Mouse (Mus musculus) lung, postnatal 0 days (tissue): ENCODE measurements at regions not wholly inside any gene's neighbourhood (a gene's known extent, or its start where the extent isn't known, plus 50 kb on each side); places are given as distances from the start of the nearest gene placed in this dataset.

ENCODE experiments used
- ATAC-seq: fragments of 200-750 bp; cut with Nextera tagmentation; 2 replicates; pipeline ENCODE4 v1.8.0; 2017; ENCODE audit warnings: moderate library complexity
- DNase-seq: peaks from one replicate; pipeline ENCODE4 v3.0.0-alpha.2; 2016; ENCODE audit warnings: low spot score
- H3K27ac ChIP-seq: fragments of 300-500 bp; sonication (generic); 2 replicates; pipeline ENCODE4 v1.5.1; 2014; ENCODE audit warnings: antibody characterized with exemption, mild to moderate bottlenecking, low read length, mixed read lengths
- H3K27me3 ChIP-seq: fragments of 300-500 bp; sonication (generic); replicated peaks from 2 replicates; pipeline ENCODE4 v1.6.1; 2014; ENCODE audit warnings: low read length, mixed read lengths; ENCODE audit not compliant: insufficient read depth
- H3K36me3 ChIP-seq: fragments of 300-500 bp; sonication (generic); 2 replicates; pipeline ENCODE4 v1.6.1; 2014; ENCODE audit warnings: low read length, mixed read lengths; ENCODE audit not compliant: insufficient read depth
- H3K4me1 ChIP-seq: fragments of 300-500 bp; sonication (generic); 2 replicates; pipeline ENCODE4 v1.6.1; 2014; ENCODE audit warnings: antibody characterized with exemption, low read depth, low read length, mixed read lengths; ENCODE audit not compliant: insufficient read depth
- H3K4me2 ChIP-seq: fragments of 300-500 bp; sonication (generic); replicated peaks from 2 replicates; pipeline ENCODE4 v1.6.1; 2014; ENCODE audit warnings: low read depth, mild to moderate bottlenecking, low read length, moderate library complexity, mixed read lengths
- H3K4me3 ChIP-seq: fragments of 300-500 bp; sonication (generic); 2 replicates; pipeline ENCODE4 v1.5.1; 2014; ENCODE audit warnings: low read depth, low read length
- H3K9ac ChIP-seq: fragments of 300-500 bp; sonication (generic); replicated peaks from 2 replicates; pipeline ENCODE4 v1.6.1; 2014; ENCODE audit warnings: low read depth, mild to moderate bottlenecking
- H3K9me3 ChIP-seq: fragments of 300-500 bp; sonication (generic); 2 replicates; pipeline ENCODE4 v1.6.1; 2016; ENCODE audit warnings: low read length, mixed read lengths
- CTCF ChIP-seq: IDR thresholded peaks from 2 replicates; pipeline ENCODE4 v1.5.1; 2016; ENCODE audit warnings: antibody characterized with exemption, mild to moderate bottlenecking
- EP300 ChIP-seq: IDR thresholded peaks from 2 replicates; pipeline ENCODE4 v1.6.1; 2016; ENCODE audit warnings: antibody characterized with exemption, mild to moderate bottlenecking, control low read depth
- WGBS: fragments of 180-500 bp; shearing (Covaris S2); extraction: QIAGEN DNeasy Blood & Tissue Kit; methylation state at CpG from one replicate; pipeline ENCODE4 v1.1.7; 2014; 5-methylcytosine and 5-hydroxymethylcytosine counted together

DNA sequence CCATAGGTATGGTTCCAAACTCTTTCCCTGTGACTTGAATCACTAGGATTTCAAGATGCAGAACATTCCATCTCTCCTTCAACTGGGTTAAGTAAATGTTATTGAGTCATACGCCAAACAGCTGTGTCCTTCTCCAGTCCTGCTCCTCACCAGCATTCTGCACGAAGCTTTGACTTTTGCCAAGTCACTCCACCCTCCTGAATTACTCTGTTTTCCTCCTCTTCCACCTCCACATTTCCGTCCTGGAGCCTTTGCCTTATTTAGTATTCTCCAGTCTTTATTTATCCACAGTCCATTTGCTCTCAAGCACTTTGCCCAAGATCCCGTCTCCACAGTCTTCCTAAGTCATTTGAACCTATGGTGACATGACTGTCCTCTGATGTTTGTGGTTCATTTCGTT, 193.1 kb upstream of the Arhgap20 start:
- TF ChIP-seq CTCF (no peak), EP300 (no peak)
- no peak overlapping the region for H3K4me3 ChIP-seq
- H3K36me3 ChIP-seq: no peaks in the 10 kb centered on the region
- H3K9me3 ChIP-seq: no peaks in the 10 kb centered on the region
- no peak for DNase-seq
- no peak overlapping the region for H3K9ac ChIP-seq
- WGBS: 54% methylated on average over 5 of the region's 5 CpGs
- H3K27ac ChIP-seq: no peak overlapping the region
- no peak for ATAC-seq
- no peaks in the 10 kb centered on the region for H3K27me3 ChIP-seq
- no peaks in the 10 kb centered on the region for H3K4me1 ChIP-seq
- no peak overlapping the region for H3K4me2 ChIP-seq

- DNase-seq: no peak
- Histone ChIP-seq H3K4me2 (no peak overlapping the region), H3K9ac (no peak overlapping the region), H3K4me3 (no peak overlapping the region), H3K27me3 (no peaks in the 10 kb centered on the region), H3K36me3 (no peaks in the 10 kb centered on the region), H3K4me1 (no peaks in the 10 kb centered on the region), H3K9me3 (no peaks in the 10 kb centered on the region), H3K27ac (no peak overlapping the region)
- WGBS: 75% methylated on average over 3 of the region's 3 CpGs
- no peak for ATAC-seq
- TF ChIP-seq EP300 (no peak), CTCF (no peak)
Observed at GRCm38 (mm10) chr9:51581601-51582000, 183.5 kb upstream of the Arhgap20 start.

GRCm38 (mm10) chr9:51593707-51594106, 171.4 kb upstream of the Arhgap20 start:
- Histone ChIP-seq H3K4me3 (no peak overlapping the region), H3K36me3 (no peaks in the 10 kb centered on the region), H3K9me3 (no peaks in the 10 kb centered on the region), H3K9ac (no peak overlapping the region), H3K27ac (no peak overlapping the region), H3K4me1 (no peaks in the 10 kb centered on the region), H3K27me3 (no peaks in the 10 kb centered on the region), H3K4me2 (no peak overlapping the region)
- 32% methylated on average over 3 of the region's 3 CpGs for WGBS
- ATAC-seq (no peak; the same call in 1 of the 2 replicates), DNase-seq (peak; percentile 37)
- TF ChIP-seq CTCF (no peak), EP300 (peak; percentile 59; the same call in 1 of the 2 replicates)

DNA sequence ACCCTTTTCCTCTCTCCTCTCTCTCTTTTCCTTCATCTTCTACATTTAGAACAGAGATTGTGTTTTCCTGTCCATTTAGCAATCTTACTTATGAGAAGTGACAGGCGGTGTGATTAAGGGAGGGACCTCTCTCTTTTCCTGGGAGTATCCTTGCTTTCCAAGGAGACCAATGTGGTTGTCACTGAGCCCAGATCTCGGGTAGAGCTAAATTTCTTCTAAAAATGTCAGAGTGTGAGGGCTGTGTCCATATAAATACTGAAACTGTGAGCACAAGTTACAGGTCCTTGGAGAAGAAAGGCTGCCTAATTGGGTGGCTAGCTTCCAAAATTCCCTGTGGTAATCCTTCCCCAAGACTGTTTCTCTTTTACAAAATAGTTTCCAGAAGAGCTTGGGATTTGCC, 166.4 kb upstream of the Arhgap20 start:
- Histone ChIP-seq H3K4me2 (no peak overlapping the region), H3K27ac (no peak overlapping the region), H3K36me3 (no peaks in the 10 kb centered on the region), H3K27me3 (no peaks in the 10 kb centered on the region), H3K9me3 (no peaks in the 10 kb centered on the region), H3K4me1 (no peaks in the 10 kb centered on the region), H3K9ac (no peak overlapping the region), H3K4me3 (no peak overlapping the region)
- no peak for DNase-seq
- no peak for ATAC-seq
- WGBS: 42% methylated on average over 2 of the region's 2 CpGs
- TF ChIP-seq EP300: no peak
- TF ChIP-seq CTCF: no peak

- Histone ChIP-seq H3K4me3 (no peak overlapping the region), H3K36me3 (no peaks in the 10 kb centered on the region), H3K27me3 (no peaks in the 10 kb centered on the region), H3K9me3 (no peaks in the 10 kb centered on the region), H3K9ac (no peak overlapping the region), H3K27ac (no peak overlapping the region), H3K4me2 (no peak overlapping the region), H3K4me1 (no peaks in the 10 kb centered on the region)
- ATAC-seq (no peak), DNase-seq (no peak)
- WGBS: 66% methylated on average over 1 of the region's 1 CpGs
- TF ChIP-seq CTCF (no peak), EP300 (no peak)
Observed at GRCm38 (mm10) chr9:51608158-51608557, 157.0 kb upstream of the Arhgap20 start.

DNA sequence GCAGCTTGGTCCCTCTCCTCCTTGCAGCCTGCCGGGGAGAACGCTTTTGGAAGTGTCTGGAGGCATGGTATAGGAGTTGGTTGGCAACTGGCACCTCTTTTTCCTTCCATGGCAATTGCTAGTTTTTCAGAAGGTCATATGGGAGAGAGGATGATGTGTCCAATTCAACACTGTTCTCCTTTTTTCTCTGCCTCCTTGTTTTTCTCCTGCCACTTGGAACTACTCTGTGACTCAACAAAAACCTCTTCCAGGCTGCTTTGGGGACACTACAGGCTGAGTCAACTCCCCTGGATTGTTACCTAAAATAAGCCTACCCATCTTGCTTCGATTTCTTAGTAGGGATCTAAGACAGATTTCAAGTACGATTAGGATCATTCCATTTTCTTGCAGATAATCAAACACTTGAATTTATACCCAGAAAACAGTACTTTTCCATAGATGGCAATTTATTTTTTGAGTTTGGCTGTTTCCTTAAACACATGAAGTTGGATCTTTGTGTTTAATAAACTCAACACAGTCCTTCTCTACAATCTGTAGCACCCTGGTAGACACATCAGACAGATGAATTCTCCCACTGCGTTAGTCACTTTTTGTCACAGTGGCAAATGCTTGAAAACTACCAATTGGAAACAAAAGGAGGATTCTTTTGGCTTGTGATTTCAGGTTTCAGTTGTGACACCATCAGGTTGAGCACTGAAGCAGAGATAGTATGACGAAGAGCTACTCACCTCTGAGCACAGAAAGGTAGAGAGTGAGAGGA, 156.3 kb upstream of the Arhgap20 start:
- DNase-seq: no peak
- Histone ChIP-seq H3K9ac (no peak overlapping the region), H3K9me3 (no peaks in the 10 kb centered on the region), H3K4me3 (no peak overlapping the region), H3K4me2 (no peak overlapping the region), H3K27ac (no peak overlapping the region), H3K36me3 (no peaks in the 10 kb centered on the region), H3K4me1 (no peaks in the 10 kb centered on the region), H3K27me3 (no peaks in the 10 kb centered on the region)
- no peak for TF ChIP-seq CTCF
- no peak for TF ChIP-seq EP300
- 81% methylated on average over 6 of the region's 6 CpGs for WGBS
- no peak for ATAC-seq

GRCm38 (mm10) chr9:51626156-51626555, 139.0 kb upstream of the Arhgap20 start:
- H3K36me3 ChIP-seq: no peaks in the 10 kb centered on the region
- H3K27me3 ChIP-seq: no peaks in the 10 kb centered on the region
- ATAC-seq (no peak), DNase-seq (no peak)
- H3K9ac ChIP-seq: no peak overlapping the region
- H3K27ac ChIP-seq: no peak overlapping the region
- WGBS: 81% methylated on average over 4 of the region's 4 CpGs
- H3K9me3 ChIP-seq: no peaks in the 10 kb centered on the region
- no peak for TF ChIP-seq EP300
- H3K4me3 ChIP-seq: no peak overlapping the region
- no peak overlapping the region for H3K4me2 ChIP-seq
- no peaks in the 10 kb centered on the region for H3K4me1 ChIP-seq
